Mouse (Mus musculus) spleen, postnatal 10 days (tissue): ENCODE results near the gene Ptger1.

Source experiments
- DNase-seq, 2 experiments: peaks; one replicate each; pipeline ENCODE4 v3.0.0; 2021 to 2022; ENCODE audit warnings: low spot score in 2 of 2

The Ptger1 gene

GRCm38 (mm10) chr8:83665969-83666865 is at the start of gene Ptger1:
Gene Ptger1 (plus strand): TSS chr8:83666678.
- no peak for DNase-seq

DNA sequence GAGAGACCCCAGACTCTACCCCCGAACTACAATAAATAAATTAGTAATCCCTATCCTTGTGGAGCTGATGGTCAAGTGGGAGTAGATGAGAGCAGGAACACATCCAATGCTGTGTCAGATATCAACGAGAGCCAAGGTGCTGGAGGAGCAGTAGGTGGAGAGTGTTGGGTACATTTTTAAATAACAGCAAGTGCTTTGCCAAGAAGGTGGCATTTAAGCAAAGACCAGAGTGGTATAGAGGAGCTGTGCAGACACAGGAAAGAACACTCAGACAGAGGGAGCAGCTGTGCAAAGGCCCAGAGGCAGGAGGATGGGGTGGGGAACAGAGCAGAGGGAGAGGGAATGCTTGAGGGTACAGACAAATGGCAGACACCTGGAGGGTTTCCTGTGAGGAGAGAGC is 49.4 kb upstream of the Ptger1 start:
- DNase-seq = no peak

- no peak for DNase-seq
Measured at GRCm38 (mm10) chr8:83618566-83618965, 47.9 kb upstream of the Ptger1 start.

DNA sequence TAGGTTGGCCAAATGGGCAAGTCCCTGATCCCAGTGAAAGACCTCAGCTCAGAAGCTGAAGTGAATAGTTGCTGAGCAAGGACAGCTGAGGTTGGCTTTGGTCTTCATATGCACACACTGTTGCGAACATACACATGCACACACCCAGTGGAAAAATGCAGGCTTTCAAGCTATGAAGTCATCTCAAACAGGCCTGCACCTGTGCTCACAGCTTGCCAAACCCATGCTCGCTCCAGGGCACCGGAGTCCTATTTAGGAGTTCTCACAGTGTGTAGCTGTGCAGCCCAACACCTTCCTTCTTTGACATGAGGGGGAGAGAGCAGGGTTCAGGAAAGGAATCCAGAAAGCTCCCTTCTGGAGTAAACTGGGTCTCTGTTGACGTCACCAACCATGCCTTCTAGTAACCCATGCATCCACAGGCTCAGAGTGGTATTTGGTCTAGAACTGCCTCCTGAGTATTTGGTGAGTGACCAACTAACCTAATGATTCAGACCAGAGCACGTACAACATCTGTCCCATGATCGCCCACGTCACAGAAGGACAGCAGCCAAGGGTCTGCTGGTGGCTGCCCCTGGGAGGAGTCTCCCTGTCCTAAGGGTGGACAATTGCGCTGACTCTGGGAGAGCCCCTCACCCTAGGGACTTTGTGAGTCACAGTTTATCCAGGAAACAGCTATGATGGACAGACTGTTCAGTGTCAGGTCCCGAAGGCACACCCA is 46.8 kb upstream of the Ptger1 start:
- DNase-seq = no peak

DNA sequence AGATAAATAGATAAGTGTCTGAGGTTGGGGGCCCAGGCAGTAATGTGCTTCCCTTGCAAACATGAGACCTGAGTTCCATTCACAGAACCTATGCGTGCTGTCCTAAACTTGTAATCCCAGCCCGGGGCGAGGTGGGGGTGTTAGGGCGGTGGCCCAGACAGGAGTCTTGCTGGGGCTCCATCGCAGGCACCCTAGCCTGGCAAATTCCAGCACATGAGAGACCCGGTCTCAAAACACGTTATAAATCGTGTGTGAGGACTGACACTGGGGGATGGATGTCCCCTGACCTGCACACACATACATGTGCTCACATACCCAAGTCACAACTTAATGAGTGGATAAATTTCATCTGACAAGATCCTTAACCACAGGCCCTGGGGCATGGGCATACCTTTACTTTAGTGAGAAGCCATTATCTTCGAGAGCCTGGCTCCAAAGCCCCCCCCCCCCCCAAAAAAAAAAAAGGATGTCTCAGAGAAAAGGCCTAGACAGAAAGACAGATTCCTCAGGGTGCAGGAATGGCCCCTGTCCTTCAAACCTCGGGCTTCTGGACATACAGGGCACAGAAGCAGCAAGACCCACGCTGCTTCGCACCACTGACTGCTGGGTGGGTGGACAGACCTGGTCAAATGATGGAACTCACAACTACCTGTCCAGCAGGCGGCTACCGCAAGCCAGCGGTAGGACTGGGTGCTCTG is 44.6 kb upstream of the Ptger1 start:
- DNase-seq = no peak

- peak; percentile 93 to 97 for DNase-seq
Measured at GRCm38 (mm10) chr8:83622389-83622989, 44.0 kb upstream of the Ptger1 start.

GRCm38 (mm10) chr8:83623549-83623948 is 42.9 kb upstream of the Ptger1 start:
- peak in 1 of 2 experiments; percentile 37 for DNase-seq

DNA sequence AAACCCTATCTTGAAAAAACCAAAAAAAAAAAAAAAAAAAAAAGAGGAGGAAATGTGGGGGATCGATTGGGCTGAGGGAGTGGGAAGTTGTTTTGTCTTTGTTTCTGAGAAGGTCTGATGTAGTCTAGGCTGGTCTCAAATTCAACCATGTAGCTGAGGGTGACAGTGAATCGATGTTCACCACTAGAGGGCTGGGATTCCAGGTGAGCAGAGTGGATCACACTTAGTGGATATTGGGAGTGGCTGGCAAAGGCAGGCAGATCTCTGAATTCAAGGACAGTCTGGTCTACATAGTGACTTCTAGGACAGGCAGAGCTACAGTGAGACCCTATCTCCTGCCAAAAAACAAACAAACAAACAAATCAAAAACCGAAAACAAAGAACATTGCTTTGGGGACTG is 41.7 kb upstream of the Ptger1 start:
- DNase-seq = peak in 1 of 2 experiments; percentile 45

GRCm38 (mm10) chr8:83625676-83626299 is 40.7 kb upstream of the Ptger1 start:
- no peak for DNase-seq

DNA sequence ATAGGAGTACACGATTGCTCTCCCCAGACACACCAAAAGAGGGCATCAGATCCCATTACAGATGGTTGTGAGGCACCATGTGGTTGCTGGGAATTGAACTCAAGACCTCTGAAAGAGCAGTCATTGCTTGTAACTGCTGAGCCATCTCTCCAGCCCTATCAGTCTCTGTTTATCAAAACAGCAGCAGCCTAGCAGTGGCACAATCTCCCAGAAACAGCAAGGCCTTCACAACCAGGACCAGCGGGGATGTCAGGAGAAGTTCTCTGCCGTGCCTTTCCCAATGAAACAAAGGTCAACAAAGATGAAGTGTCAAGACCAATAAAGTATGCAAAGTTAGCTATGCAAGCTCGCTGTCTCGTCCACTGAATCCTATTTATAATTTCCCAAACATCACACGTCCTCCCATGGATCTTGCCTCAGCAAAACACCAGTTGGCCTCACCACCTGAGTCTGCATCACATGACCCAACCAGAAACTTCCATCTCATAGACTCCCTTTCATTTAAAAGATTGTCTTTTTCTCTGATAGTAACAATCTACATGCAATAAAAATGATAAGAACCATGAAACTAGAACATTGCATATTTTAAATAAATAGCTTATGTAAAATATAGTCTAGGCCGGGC is 34.3 kb upstream of the Ptger1 start:
- DNase-seq = no peak

GRCm38 (mm10) chr8:83638856-83639255 is 27.6 kb upstream of the Ptger1 start:
- DNase-seq = no peak

DNA sequence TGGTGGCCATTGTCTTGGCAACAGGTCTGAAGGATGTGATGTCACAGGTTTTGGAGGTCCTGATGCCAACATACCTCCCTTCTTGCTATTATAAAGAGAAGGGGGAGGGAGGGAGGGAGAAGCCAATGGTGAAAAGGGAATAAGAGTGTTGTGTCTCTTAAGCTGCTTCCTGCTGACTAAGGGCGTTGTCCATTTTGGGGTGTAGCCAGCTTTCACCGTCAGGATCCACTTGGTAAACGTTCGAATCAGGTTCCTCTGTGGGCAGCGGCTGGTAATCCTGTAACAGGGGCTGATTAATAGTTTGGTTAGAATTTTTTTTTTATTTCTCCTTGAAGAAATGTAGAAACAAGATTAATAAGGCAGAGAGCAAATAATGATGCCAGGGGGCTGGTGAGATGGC is 26.8 kb upstream of the Ptger1 start:
- DNase-seq = no peak

GRCm38 (mm10) chr8:83647511-83647910 is 19.0 kb upstream of the Ptger1 start:
- no peak for DNase-seq

- DNase-seq = no peak
Measured at GRCm38 (mm10) chr8:83648031-83648430, 18.4 kb upstream of the Ptger1 start.

DNA sequence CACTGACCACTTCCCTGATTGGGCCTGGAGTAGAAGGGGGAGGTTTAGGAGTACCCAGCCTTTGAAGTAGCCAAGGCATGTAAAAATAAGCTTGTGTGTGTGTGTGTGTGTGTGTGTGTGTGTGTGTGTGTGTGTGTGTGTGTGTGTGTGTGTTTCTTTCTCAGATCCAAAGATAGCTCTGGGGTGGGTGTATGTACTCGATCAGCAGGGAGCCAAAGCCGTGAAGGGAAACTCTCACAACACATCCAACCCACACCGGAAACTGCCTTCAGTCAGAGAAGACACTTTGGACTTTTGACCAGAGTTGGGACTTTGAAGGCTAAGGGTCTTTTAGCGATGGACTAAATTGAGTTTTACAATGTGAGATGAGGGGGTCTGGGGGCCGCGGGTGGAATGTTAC is 16.8 kb upstream of the Ptger1 start:
- no peak for DNase-seq

DNA sequence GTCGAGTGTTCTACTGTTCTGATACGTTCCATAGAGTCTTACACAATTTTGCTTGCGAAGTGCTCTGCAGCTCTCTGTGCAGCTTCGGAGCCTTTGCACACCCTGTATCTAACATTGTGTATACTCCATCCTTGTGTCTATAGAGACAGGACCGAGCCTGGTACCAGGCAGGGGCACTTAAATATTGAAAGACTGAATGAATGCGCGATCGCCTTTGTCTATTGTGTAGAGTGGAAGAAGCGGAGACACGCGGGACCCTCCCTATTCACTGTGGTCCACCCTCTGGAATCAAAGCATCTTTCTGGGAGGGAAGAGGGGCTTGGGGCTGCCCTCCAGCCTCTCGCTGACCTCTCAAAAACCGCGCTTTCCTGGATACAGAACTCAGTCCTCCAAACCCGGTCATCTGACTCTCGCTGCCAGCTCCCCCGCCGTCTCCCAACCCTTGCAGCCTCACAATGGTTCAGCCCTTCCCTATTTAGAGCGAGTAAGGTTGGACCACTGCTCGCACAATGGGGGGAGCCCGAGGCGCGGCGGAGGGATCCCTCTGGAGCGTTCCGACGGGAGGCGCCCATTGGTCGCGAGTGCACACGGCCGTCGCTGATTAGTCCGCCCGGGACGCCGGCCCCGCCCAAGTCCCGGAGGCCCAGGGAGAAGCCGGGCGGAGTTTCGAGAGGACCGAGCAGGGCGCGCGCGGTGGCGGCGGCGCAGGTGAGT is 14.3 kb upstream of the Ptger1 start, which contains the start of gene Gipc1:
Gene Gipc1 (plus strand): TSS at position 648 of the 714 bp plus-strand sequence.
- peak; percentile 85 to 95 for DNase-seq

- DNase-seq = no peak
Measured at GRCm38 (mm10) chr8:83652744-83653661, 13.5 kb upstream of the Ptger1 start.

DNA sequence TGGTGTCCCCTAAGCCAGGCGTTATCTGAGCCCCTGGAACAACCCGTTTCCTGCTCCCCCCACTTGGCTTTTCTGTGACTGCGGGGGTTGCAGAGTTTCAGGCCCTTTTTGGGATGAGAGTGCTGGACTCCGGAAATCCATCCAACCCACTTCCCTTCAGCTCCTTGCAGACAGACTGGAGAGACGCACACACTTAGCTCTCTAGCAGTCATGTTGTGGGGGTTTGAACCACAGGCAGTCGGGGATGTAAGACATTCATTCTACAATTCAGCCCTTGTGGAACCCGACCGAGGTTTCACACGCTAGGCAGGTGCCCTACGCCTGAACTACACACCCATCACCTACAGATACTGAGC is 12.8 kb upstream of the Ptger1 start:
- peak in 1 of 2 experiments; percentile 19 for DNase-seq

DNA sequence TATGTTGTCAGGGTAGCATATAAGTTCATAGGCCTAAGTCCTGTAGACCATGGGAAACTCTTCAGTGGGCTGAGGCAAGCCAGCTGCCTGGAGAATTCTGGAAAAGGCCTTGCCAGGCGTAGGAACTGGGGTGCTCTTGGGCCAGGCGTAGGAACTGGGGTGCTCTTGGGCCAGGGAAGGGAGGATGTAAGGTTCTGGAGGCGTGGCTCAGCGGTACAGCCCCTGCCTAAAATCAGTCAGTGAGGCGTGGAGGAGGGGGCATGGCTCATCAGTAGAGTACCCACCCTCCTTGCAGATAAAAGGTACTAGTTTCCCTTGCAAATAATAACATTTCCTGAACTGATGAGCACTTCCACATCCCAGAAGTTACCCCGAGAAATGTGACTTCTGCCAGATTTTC is 11.8 kb upstream of the Ptger1 start:
- no peak for DNase-seq
